Mouse (Mus musculus) right cerebral cortex, postnatal 25 days (tissue): ENCODE data around the gene Cttn.

ENCODE experiments used
- DNase-seq: peaks from one replicate; pipeline ENCODE4 v3.0.0; 2022

Gene Cttn

DNA sequence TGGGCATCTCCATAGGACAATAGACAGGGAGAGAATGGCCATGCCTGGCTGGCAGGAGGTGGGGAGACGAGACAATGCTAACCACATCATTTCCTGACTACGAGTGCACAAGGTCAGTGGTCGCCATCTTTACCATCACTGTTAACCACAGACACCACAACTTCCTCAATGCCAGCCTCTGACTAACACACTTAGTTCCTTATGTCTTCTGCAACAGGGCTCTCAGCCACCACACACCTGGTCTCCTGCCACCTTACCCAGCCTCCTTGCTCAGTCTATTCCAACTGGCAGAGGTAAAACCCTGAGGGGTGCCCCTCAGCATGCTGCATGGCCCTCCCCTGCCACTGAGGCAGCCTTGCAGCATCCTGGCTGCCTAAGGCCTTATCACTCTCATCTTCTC, 23.7 kb downstream of the Cttn start:
- DNase-seq, result no peak

DNA sequence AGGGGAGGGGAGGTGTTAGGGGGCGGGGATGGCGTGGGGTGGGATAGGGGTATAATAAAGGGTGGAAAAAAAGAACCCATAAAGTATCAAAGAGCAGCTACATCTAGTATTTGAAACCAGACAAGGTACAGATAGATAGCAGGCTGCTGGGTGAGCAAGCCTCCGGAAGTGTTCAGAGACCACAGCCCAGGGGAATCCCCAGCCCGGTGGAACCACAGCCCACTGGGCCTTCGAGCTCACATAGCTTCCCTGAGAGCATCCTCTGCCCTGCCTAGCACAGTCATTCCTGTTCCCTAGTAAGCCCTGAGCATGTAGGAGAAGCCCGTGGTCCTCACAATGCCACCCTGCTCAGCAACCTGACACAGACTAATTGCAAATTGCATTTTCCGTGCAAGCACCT, 26.0 kb downstream of the Cttn start:
- DNase-seq, result no peak

DNA sequence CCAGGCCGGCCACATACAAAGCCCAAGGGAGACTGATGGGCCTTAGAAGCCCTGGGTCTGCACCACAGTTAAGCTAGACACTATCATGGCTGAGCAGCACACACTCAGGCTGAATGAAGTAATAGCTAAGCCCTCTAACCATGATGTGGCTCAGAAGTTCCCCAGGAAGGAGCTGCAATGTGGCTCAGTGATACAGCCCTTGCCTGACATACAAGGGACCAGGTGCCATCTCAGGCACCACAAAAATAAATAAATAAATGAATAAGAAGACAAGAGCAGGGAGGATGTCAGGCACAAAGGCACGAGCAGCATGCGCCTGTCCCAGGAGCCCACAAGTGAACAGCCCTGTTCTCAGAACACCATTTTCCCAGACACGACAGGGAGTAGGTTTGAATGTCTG, 28.8 kb downstream of the Cttn start:
- DNase-seq, result no peak

DNA sequence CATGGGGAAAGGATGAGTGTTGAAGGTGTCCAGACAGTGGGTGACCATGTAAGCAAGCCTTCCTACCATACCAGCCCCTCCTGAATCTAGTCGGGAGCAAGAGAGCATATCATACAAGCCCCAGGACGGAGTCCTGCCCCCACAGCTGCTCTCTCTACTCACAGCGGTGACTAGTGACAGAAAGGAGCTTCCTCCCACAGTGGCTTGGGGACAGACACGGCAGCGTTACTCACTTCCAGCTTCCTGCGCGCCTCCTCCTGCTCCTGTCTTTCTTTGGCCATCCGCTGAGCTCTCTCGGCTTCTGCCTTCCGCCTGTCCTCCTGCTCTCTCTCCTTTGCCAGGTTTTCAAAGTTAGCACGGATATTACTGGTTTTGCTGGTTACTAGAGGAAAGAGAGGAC, 29.3 kb downstream of the Cttn start:
- DNase-seq, result no peak

DNA sequence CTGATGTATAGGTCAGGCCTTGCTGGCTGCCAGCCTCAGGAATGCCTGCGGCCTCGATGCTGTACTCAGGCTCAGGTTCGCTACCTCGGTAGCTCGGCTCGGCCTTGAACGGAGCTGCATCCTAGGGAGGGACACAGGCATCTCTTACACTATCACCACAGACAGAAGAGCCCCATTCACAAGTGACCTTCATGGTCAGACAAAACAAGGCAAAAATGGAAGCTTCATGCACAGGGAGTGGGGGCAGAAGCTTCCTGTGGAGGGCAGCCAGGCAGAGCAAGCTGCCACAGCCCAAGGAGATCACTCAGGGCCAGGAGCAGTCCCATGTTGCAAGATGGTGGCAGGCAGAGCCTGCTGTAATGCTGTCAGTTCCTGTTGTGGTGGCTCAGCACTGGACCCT, 32.0 kb downstream of the Cttn start:
- DNase-seq, result no peak

DNA sequence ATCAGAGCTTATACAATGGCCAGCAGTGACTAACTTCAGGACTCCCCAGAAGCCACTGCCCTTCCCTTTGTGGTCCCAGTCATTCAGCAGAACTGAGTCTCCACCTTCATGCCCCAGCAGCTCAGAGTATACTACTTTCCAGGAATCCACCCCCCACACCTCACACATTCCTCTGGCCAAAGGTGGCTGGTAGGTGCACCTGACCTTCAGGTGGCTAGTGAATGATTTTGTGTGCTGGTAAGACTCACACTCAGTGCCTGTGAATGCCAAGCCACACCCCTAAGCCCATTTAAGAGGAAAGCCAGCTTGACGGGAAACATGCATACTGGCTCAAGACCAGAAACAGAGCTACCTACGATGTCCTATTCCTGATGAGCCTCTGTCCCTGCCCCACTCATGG, 37.9 kb downstream of the Cttn start:
- no peak for DNase-seq

DNA sequence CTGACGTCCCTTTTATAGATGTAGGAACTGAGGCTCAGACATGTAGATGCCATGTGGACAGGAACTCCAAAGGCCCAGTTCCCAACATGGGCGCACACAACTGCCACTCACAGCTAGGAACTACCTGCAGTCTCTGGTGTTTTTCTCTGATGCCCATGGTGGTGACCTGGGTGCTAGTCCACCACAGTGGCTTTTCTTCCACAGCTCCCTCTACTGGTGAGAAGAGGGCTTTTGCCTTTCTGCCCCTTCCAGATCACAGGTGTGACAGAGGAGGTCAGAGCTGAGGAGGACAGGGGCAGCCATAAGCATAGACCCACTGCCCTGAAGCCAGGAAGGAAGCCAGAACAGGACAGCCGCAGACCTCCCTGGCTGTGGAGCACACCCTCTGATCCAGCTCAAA, 43.3 kb downstream of the Cttn start:
- no peak for DNase-seq

DNA sequence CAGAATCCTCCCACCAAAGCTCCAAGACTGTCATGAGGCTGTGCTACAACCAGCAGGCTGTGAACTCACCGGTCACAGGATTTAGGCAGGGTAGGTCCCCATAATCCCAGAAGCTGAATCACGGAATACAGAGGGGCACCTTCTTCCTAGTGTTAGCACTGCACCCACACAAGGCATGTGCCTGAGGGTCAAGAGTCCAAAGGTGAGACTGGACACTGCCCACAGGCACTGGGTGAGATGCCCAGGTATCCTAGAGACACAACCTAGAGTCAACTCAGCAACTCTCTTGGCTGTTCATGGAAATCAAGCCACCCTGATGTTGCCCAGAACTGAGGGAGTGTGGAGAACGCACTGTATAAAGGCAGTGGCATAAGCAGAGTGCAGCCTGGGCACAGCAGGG, 44.2 kb downstream of the Cttn start:
- DNase-seq, result no peak

DNA sequence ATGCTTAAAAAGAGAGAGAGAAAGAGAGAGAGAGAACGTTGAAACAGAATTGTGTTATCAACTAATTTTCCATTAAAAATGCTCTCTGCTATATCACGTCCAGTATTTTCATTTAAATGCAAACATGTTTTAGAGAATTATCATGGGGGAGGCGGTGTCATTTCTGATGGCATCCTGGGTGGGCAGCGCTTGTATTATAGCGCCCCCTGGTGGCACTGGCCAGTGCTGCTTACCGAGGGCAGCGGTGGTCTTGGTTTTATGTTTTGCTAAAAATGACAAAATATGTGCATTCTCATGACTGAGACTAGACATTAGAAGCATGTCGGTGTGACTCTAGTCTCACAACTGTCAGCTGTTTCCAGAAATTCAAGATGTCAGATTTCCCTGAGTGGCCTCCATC, 44.9 kb downstream of the Cttn start:
- DNase-seq, result no peak

DNA sequence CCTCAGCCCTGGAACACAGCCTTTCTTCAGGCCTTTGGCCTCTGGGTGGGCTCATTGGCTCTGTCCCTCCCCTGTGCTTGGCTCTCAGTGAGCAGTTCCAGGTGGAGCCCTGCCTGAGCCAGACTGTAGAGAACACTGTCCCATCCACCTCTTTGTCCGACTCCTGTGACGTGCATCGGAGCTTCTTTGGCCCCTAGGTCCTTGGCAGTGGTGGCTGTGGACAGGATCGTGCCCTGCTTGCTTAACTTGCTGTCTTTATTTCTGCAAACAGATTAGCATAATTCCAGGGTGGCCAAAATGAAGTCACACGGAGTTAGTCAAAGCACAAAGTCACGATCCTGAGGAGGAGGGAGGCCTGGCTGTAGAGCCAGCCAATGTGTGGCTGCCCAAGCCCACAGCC, 49.3 kb downstream of the Cttn start:
- no peak for DNase-seq

DNA sequence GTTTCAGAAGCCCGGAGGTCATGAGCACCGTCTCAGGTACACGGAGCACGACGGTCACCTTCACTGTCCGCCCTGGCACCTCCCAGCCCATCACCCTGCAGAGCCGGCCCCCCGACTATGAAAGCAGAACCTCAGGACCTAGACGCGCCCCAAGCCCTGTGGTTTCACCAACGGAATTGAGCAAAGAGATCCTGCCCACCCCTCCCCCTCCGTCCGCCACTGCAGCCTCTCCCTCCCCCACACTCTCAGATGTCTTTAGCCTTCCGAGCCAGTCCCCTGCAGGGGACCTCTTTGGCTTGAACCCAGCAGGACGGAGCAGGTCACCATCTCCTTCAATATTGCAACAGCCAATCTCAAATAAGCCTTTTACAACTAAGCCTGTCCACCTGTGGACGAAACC, 50.3 kb downstream of the Cttn start:
- DNase-seq, result no peak

DNA sequence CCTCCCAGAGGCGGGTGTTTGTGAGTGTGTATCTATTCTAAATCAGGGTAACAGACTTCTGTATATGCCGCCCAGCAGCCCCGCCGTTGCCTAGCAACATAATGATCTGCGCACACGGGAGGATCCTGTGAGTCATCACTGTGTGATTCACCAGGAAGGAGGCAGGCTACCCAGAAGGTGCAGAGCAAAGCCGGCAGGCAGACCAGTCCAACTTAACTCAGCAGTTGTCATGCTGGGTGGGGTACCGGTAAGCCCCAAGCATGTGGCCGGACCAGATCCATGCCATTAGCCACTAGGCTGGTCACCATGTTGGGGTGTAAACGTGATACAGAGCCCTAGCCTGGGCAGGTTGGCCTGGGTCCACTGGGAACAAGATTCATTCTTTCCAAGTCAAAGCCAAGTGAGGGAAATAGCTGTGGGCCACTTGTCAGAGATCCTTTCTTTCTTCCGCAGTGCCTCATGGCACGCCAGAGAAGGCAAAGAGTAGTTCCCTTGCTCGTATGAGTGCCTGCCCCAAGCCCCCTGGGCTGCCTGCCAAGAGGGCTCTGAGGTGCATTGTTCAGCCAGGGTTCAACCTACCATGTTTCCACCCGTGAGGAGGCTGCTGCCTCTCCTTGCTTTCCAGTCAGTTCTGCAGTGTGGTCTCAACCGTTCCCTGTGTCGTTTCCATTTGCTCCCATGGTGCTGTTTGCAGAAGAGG, 53.0 kb downstream of the Cttn start:
- peak; percentile 86 for DNase-seq

DNA sequence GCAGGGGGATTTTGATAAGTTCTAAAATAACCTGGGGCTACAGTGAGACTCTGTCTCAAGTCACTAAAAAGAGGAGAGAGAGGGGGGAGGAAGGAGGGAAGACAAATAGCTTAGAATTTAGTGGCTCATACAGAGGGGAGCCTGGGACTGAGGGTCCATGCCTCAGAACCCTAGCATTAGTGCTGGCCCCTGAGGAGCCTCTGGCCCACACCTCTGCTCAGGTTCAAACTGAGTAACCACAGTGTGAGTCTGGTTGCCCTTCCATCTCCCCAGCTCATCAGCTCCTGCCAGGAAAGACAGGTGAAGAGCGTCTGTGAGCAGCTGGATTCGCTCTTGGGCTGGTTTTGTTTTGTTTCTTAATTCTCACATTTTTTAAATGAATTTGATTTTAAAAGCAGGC, 53.6 kb downstream of the Cttn start:
- no peak for DNase-seq

DNA sequence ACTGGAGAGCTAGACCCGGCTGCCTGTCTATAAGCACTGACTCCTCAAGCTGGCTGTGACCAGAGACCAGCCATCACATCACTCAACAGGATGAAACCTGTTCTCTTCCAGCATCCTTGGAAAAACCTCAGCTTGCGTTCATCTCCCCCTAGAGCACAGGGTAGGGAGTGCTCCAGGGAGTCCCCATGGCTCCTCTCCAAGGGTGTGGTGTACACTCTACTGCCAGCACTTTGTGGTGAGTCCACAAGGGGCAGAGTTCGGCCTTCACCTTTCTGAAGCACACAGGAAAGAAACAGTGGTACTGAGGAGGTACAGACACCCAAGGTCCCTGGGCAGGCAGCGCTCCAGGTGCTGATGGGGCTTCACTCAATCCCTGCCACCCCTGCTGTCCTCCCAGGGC, 55.0 kb downstream of the Cttn start:
- no peak for DNase-seq

DNA sequence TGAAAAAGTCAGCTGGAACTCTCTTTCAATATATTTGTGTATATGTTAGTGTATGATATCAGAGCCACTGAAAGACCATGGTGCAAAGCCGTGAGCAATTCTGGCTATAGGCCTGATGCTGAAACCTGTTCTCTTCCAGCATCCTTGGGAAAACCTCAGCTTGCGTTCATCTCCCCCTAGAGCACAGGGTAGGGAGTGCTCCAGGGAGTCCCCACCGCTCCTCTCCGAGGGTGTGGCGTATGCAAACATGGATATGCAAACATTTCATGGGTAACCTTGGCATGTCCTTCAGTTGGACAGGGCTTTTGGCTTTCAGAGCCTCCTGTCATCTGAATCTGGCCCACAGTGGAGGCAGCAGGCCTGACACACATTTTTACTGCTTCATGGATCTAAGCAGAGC, 56.2 kb downstream of the Cttn start:
- no peak for DNase-seq

DNA sequence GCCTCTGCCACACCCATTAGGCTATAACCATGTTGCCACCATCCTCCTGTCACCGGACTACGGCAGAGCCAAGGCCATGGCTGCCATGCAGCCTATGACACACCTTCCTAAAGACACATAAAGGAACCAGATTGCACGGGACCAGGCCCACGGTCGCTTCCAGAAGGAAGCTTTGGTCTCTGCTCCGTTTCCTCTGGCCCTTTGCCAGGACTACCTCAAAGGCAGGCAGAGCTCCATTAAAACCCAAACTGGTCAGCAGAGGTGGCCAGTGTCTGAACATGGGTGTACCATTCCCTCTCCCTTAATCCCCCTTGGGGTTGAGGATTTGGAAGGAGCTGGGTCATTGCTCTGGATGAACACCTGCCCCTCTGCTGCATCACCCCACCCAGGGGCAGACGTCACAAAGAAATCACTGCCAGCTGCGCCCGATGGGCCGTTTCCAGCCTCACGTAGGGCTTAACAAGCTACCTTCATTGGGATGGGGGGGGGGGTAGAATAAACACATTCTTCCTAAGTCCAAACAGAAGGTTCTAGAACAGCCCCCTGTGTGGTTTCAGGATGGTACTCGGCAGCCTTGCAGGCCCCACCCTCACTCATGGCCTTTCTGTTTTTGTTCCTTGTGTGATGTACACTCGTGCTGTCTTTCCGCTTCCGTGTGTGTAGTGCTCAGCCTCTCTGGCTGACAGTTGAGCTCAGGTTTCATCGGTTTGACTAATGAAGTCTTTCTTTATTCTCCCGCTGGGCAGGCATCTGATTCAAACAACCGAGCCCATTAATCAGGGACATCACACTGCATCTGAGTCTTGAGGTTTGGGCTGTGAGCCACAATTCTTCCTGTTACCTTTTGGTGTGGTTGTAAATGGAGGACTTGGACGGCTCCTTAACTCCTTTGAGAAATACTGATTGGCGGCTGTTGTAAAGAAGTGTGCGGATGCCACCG, 58.6 kb downstream of the Cttn start:
- DNase-seq, result no peak

DNA sequence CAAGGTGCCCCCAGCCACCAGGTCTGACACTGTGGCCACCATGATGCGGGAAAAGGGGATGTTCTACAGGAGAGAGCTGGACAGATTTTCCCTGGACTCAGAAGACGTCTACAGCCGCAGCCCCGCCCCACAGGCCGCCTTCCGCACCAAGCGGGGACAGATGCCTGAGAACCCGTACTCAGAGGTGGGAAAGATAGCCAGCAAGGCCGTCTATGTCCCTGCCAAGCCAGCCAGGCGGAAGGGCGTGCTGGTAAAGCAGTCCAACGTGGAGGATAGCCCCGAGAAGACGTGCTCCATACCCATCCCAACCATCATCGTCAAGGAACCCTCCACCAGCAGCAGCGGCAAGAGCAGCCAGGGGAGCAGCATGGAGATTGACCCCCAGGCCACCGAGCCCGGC, 61.1 kb downstream of the Cttn start:
- no peak for DNase-seq

DNA sequence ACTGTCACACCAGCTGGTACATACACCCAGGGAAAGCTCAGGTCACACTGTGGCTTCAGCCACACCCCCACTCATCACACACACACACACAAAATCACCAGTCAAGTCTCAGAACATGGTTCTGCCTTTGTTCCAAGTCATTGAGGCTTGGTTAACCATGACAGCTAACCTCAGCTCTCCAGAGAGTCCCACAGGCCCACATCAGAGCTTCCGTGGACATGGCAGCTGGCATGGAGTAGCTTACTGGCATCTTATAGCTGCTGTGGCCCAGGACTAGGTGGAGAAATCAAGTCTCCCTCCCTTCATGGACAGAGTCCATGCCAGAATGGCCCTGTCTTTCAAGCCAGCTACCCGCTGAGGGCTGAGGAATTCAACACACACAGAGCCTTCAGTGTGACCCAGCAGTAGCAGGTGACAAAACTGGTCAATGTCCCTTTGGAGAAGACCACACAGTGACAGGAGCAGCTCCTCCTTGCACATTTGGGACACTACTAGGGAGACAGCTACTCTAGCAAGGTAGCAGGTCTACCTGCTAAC, 62.3 kb downstream of the Cttn start:
- DNase-seq, result no peak

DNA sequence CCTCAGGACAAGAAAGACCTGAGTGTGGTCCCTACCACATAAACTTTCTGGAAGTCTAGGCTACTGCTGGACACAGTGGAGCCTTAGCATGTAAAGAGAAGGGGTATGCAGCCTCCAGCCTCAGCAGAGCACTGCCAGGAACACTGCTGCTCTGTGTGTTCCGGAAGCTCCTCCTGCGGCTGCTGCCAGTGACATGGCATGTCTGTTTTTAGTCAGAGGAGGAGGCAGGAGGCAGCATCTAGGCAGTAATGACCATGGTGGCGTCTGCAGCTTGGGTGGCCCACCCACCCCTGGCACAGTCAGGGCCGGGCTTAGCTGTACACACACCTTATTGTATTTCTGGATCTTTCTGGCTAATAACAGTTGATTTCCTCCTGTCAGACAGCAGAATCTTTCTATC, 63.1 kb downstream of the Cttn start:
- no peak for DNase-seq

DNA sequence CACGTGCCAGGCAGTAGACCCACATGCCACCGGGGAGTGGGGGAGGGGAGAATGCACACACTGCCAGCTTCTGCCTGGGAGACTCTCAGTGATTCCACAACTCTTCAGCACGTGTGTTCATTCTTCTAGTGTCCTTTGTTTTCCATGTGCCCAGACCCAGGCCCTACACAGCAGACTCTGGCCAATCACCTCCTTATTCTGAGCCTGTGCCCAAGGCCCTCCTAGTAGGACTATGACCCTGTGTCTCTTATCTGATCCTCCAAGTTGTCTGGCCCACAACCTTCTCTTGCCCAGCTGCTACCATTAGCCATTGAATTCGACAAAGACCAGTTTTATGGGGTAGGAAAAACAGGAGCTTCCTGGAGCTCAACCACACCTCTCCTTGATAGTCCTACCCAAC, 68.3 kb downstream of the Cttn start:
- no peak for DNase-seq

DNA sequence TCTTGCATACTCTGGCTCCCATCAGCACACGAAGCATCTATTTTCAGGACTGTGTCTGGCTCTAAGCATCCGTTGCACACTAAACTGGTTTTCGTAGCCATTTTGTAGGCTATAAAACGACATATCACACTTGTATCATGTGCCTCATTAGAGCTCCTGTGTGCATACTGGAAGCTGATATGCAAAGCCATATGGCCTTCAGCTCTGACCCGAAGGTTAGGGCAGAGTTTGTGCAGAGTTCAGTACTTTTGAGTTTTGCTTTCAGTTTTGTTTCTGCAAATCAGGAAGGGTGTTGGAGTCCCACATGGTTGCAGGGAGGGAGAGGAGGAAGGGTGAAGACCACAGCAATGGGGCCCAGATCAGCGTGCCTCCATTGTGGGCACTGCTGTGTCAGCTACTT, 79.1 kb downstream of the Cttn start:
- no peak for DNase-seq

DNA sequence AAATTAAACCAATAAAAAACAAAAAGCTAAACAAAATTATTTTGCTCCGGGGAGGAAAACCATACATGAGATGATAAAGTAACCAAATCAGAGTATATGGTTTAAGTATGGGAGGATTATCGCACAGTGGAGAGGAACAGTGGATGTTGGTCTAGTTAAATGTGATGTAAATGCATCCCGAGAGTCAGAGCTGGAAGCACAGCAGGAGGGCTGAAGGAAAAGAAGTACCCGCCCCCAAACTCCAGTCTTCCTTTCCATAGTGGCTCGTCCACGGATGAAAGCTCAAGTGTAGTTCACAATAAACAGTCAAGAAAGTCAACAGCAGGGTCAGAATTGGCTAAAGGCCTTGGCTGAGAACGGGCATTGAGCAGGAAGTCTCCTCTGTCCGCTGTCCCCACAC, 80.1 kb downstream of the Cttn start:
- no peak for DNase-seq

DNA sequence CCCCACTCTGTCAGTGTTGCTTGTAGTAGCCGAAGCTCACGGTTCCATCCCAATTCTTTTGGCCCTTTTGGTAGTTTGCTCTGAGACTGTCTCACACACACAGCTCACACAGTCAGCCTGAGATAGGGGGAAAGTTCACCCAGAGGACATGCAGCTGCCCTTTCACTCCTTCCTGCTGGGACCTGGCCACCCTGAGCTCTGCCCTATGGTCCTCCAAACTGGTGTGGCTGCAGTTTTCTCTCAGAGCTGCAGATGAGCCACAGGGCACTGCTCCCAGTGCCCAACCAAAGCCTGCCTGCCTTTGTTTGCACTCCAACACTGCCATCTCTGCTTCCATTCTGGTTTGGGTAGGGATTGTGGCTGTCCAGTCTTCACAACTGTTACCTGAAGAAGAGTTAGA, 81.1 kb downstream of the Cttn start:
- DNase-seq, result no peak

DNA sequence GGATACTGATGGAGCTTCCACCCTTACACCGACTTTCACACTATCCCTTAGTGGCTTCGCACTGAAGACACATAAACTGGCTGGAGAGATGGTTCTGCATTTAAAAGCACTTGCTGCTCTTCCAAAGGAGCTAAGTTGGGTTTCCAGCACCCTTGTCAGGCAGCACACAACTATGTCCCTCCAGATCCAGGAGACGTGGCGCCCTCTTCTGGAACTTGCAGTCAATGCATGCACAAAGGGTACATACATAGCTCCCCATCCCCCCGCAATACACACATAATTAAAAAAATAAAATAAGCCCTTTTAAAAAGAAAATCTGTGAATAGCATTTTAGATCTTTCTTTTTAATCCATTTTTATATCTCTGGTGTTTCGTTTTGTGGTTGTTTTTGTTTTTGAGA, 83.3 kb downstream of the Cttn start:
- DNase-seq, result no peak
